Mouse (Mus musculus) forebrain, embryonic 15.5 days (tissue): ENCODE measurements around the gene Runx1. TPM values are rescaled to one million over a fixed set of nuclear protein-coding genes. Genes with fewer than 3 reads are reported as not detected.

Source experiments
- ATAC-seq: fragments of 200-750 bp; cut with Nextera tagmentation; replicated peaks from 2 replicates; pipeline ENCODE4 v1.8.0; 2017; ENCODE audit warnings: mild to moderate bottlenecking, moderate TSS enrichment, moderate library complexity
- H3K27ac ChIP-seq: fragments of 300-500 bp; sonication (generic); replicated peaks from 2 replicates; pipeline ENCODE4 v1.5.1; 2015; ENCODE audit warnings: mild to moderate bottlenecking, inconsistent platforms
- H3K27me3 ChIP-seq: fragments of 300-500 bp; sonication (generic); 2 replicates; pipeline ENCODE4 v1.6.1; 2015; ENCODE audit warnings: inconsistent platforms
- H3K36me3 ChIP-seq: fragments of 300-500 bp; sonication (generic); 2 replicates; pipeline ENCODE4 v1.6.1; 2015; ENCODE audit warnings: mild to moderate bottlenecking, inconsistent platforms
- H3K4me1 ChIP-seq: fragments of 300-500 bp; sonication (generic); 2 replicates; pipeline ENCODE4 v1.6.1; 2015; ENCODE audit warnings: inconsistent platforms
- H3K4me2 ChIP-seq: fragments of 300-500 bp; sonication (generic); replicated peaks from 2 replicates; pipeline ENCODE4 v1.6.1; 2015; ENCODE audit warnings: mild to moderate bottlenecking, inconsistent platforms
- H3K4me3 ChIP-seq: fragments of 300-500 bp; sonication (generic); 2 replicates; pipeline ENCODE4 v1.5.1; 2015; ENCODE audit warnings: mild to moderate bottlenecking, inconsistent platforms
- H3K9ac ChIP-seq: fragments of 300-500 bp; sonication (generic); replicated peaks from 2 replicates; pipeline ENCODE4 v1.6.1; 2015; ENCODE audit warnings: mild to moderate bottlenecking, inconsistent platforms
- H3K9me3 ChIP-seq: fragments of 300-500 bp; sonication (generic); 2 replicates; pipeline ENCODE4 v1.6.1; 2016; ENCODE audit warnings: inconsistent platforms
- WGBS: fragments of 180-500 bp; shearing (Covaris S2); methylation state at CpG from one replicate; pipeline ENCODE4 v1.1.7; 2015; ENCODE audit warnings: mixed read lengths; 5-methylcytosine and 5-hydroxymethylcytosine counted together
- polyA plus RNA-seq: library from polyadenylated mRNA; unstranded; fragments of >200 nt; fragmentation: Nextera tagmentation; extraction: Ambion mirVana; gene quantifications from 2 replicates; pipeline ENCODE4 v1.2.1, GENCODE M21; 2015

Gene Runx1
- polyA plus RNA-seq, 1 experiment from 2014 or later: 0.39 TPM

GRCm38 (mm10) chr16:92786276-92786882 is 39.6 kb downstream of the Runx1 start:
- Histone ChIP-seq H3K27ac (no peak overlapping the region), H3K9me3 (no peaks in the 10 kb centered on the region), H3K4me1 (no peaks in the 10 kb centered on the region), H3K27me3 (no peaks in the 10 kb centered on the region), H3K9ac (no peak overlapping the region), H3K4me3 (no peak overlapping the region), H3K36me3 (no peaks in the 10 kb centered on the region), H3K4me2 (no peak overlapping the region)
- no peak for ATAC-seq
- 76% methylated on average over 6 of the region's 6 CpGs for WGBS

- no peak for ATAC-seq
- Histone ChIP-seq H3K4me2 (no peak overlapping the region), H3K9me3 (no peaks in the 10 kb centered on the region), H3K4me1 (no peaks in the 10 kb centered on the region), H3K4me3 (no peak overlapping the region), H3K27me3 (no peaks in the 10 kb centered on the region), H3K9ac (no peak overlapping the region), H3K27ac (no peak overlapping the region), H3K36me3 (no peaks in the 10 kb centered on the region)
- WGBS: 55% methylated on average over 7 of the region's 7 CpGs
Observed at GRCm38 (mm10) chr16:92783651-92784131, 42.3 kb downstream of the Runx1 start.

GRCm38 (mm10) chr16:92782408-92782807 is 43.5 kb downstream of the Runx1 start:
- no peaks in the 10 kb centered on the region for H3K9me3 ChIP-seq
- H3K36me3 ChIP-seq: no peaks in the 10 kb centered on the region
- no peaks in the 10 kb centered on the region for H3K4me1 ChIP-seq
- no peak overlapping the region for H3K27ac ChIP-seq
- no peak overlapping the region for H3K4me2 ChIP-seq
- no peak overlapping the region for H3K4me3 ChIP-seq
- ATAC-seq: no peak
- H3K27me3 ChIP-seq: no peaks in the 10 kb centered on the region
- no peak overlapping the region for H3K9ac ChIP-seq
- 83% methylated on average over 6 of the region's 6 CpGs for WGBS

DNA sequence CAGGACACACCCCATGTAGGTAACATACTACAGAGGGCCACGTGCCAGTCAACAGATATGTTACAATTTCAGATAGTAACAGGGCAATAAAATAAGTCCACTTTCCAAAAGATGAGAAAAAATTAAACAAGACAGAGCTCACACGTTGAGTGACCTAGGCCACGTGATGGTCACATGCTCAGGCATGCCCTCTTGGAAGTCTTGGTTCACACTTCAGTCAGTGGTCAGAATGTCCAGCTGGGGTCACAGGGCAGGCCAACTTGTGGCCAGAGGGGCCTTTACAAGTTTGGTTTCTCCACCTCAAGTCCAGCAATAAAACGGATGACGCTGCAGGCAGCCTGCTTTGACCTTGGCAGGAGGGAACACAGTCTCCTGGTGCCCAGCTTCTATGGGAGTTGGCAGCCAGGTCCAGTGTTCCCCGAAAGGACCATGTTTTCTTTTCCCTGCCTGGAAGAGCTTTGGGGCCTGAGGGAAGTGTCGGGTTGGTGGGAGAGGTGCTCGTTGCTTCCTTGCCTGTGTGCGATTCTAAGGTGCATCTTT is 46.0 kb downstream of the Runx1 start:
- no peak for ATAC-seq
- Histone ChIP-seq H3K4me1 (no peaks in the 10 kb centered on the region), H3K27ac (no peak overlapping the region), H3K9ac (no peak overlapping the region), H3K27me3 (no peaks in the 10 kb centered on the region), H3K9me3 (no peaks in the 10 kb centered on the region), H3K4me3 (no peak overlapping the region), H3K36me3 (no peaks in the 10 kb centered on the region), H3K4me2 (no peak overlapping the region)
- WGBS: 93% methylated on average over 9 of the region's 9 CpGs

- Histone ChIP-seq H3K4me1 (no peaks in the 10 kb centered on the region), H3K9me3 (no peaks in the 10 kb centered on the region), H3K27ac (no peak overlapping the region), H3K36me3 (no peaks in the 10 kb centered on the region), H3K4me2 (no peak overlapping the region), H3K27me3 (no peaks in the 10 kb centered on the region), H3K9ac (no peak overlapping the region), H3K4me3 (no peak overlapping the region)
- 91% methylated on average over 2 of the region's 2 CpGs for WGBS
- no peak for ATAC-seq
Observed at GRCm38 (mm10) chr16:92779175-92779574, 46.8 kb downstream of the Runx1 start.

DNA sequence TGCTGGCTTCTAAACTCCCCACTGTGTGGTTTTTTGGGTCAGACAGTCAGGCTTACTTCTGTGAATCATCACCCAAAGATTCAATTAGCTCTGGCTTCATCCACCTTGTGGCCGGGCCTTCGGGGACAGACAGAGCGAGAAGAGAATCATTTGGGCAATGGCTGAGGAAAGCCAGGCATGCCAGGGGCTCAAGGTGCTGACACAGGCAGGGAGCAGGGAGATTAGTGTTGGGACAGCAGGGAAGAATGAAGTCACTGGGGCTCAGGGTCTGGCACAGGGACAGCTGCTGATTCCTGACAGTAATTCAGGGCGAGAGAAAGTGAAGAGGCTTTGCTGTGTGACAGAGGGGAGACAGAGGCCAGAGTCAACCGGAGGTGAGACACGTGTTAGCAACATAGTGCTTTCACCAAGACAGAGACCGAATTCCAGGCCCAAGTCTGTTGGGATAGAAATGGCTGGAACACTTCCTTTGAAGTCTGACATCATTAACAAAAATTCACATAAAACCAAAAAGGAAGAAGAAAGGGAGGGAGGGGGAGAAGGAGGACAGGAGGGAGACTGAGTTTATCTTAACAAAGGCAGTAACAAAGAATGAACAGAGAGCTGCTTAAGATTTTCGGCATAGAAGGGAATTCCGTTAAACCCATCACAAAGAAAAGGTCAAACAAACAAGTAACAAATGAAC is 47.7 kb downstream of the Runx1 start:
- WGBS: 43% methylated on average over 9 of the region's 9 CpGs
- no peak overlapping the region for H3K9ac ChIP-seq
- no peak overlapping the region for H3K4me2 ChIP-seq
- H3K4me3 ChIP-seq: no peak overlapping the region
- no peaks in the 10 kb centered on the region for H3K9me3 ChIP-seq
- no peak for ATAC-seq
- H3K4me1 ChIP-seq: no peaks in the 10 kb centered on the region
- no peaks in the 10 kb centered on the region for H3K36me3 ChIP-seq
- H3K27me3 ChIP-seq: no peaks in the 10 kb centered on the region
- H3K27ac ChIP-seq: no peak overlapping the region

- no peak for ATAC-seq
- peaks cover 6% of the 10 kb centered on the region; the same call in 1 of the 2 replicates for H3K4me1 ChIP-seq
- no peaks in the 10 kb centered on the region for H3K9me3 ChIP-seq
- no peaks in the 10 kb centered on the region for H3K36me3 ChIP-seq
- H3K27me3 ChIP-seq: no peaks in the 10 kb centered on the region
- 77% methylated on average over 4 of the region's 4 CpGs for WGBS
- no peak overlapping the region for H3K27ac ChIP-seq
- H3K4me2 ChIP-seq: no peak overlapping the region
- H3K9ac ChIP-seq: no peak overlapping the region
- H3K4me3 ChIP-seq: no peak overlapping the region
Observed at GRCm38 (mm10) chr16:92767862-92768261, 58.1 kb downstream of the Runx1 start.

DNA sequence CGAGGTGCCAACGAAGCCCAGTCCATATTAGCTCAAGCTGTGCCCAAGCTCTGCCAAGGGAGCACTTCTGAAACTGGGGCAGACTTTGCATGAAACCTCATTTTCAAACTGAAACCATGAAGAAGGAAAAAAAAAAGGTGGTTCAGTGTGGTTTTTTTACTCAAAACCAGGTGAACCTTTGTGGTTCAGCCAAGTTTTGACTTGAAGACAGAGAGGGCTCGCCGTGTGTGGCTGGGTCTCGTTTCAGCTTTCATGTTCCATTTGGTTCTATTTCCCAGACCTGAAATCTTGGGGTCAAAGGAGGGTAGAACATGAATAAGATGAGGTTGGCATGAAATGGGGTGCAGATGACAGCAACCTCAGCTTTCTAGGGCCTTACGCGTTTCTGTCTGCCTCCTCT is 58.5 kb downstream of the Runx1 start:
- Histone ChIP-seq H3K36me3 (no peaks in the 10 kb centered on the region), H3K9ac (no peak overlapping the region), H3K27me3 (no peaks in the 10 kb centered on the region), H3K9me3 (no peaks in the 10 kb centered on the region), H3K4me1 (peaks cover 11% of the 10 kb centered on the region), H3K27ac (no peak overlapping the region), H3K4me3 (no peak overlapping the region), H3K4me2 (no peak overlapping the region)
- no peak for ATAC-seq
- 94% methylated on average over 7 of the region's 7 CpGs for WGBS

DNA sequence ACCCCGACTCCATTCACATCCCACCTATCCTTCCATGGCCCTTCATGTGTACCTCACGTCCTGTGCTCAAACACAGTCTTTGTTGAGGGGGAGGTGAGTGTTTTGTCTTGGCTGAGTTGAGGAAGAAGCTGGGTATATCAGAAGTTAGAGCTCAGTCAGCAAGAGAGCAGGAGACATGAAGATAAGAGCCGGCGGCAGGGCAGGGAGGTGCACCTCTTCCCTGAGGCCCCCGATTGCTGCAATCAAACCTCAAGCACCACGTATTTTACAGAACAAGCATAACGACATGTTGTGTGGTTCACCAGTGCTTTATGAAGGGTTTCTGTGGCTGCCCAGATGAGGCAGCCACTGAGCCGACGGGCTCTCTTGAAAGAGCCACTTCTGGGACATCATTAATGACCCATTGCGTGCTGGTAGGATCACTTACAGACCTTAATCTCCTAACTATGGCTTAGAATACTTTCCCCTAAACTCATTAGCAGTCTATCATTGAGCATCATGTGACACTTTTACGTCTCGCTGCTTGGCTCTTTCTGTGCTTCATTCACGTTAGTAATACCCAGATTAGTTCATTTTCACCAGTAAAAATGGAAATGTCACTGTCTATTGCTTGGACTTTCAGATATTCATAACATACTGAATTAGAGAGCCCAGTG is 61.1 kb downstream of the Runx1 start:
- Histone ChIP-seq H3K9ac (no peak overlapping the region), H3K9me3 (no peaks in the 10 kb centered on the region), H3K27me3 (no peaks in the 10 kb centered on the region), H3K4me1 (peaks cover 19% of the 10 kb centered on the region), H3K36me3 (no peaks in the 10 kb centered on the region), H3K4me3 (no peak overlapping the region), H3K4me2 (no peak overlapping the region), H3K27ac (no peak overlapping the region)
- ATAC-seq: no peak
- 46% methylated on average over 13 of the region's 13 CpGs for WGBS

GRCm38 (mm10) chr16:92763666-92764065 is 62.3 kb downstream of the Runx1 start:
- no peak for ATAC-seq
- Histone ChIP-seq H3K4me3 (no peak overlapping the region), H3K9me3 (no peaks in the 10 kb centered on the region), H3K36me3 (no peaks in the 10 kb centered on the region), H3K4me2 (no peak overlapping the region), H3K27me3 (no peaks in the 10 kb centered on the region), H3K4me1 (peaks cover 19% of the 10 kb centered on the region), H3K27ac (no peak overlapping the region), H3K9ac (no peak overlapping the region)
- WGBS: 79% methylated on average over 3 of the region's 3 CpGs

- H3K4me2 ChIP-seq: peak overlapping the region; percentile 28
- no peaks in the 10 kb centered on the region for H3K9me3 ChIP-seq
- 47% methylated on average over 15 of the region's 15 CpGs for WGBS
- peaks cover 19% of the 10 kb centered on the region for H3K4me1 ChIP-seq
- H3K36me3 ChIP-seq: no peaks in the 10 kb centered on the region
- peak; percentile 88 for ATAC-seq
- H3K4me3 ChIP-seq: no peak overlapping the region
- H3K9ac ChIP-seq: no peak overlapping the region
- H3K27me3 ChIP-seq: no peaks in the 10 kb centered on the region
- 0 out of 2 replicates have a peak overlapping the region, but pooled peaks have one; percentile 21 for H3K27ac ChIP-seq
Observed at GRCm38 (mm10) chr16:92761968-92762521, 63.9 kb downstream of the Runx1 start.

DNA sequence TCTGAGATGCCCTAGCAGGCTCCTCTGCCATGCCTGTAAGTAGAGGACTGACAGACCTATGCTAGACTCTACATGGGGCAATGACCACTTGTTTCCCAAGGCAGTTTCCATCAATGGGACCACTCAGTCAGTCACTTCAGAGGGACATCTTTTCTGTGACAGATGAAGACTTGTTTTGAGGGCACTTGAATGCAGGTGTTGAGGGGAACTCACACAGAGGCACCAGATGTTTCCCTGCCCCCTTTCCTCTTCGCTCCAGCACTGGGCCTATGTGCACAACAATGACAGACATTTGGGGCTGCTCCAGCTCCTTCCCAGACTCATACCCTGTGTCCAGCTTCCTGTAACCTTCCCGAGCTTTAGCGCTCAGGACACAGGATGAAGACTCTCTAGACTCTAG is 65.9 kb downstream of the Runx1 start:
- no peak overlapping the region for H3K9ac ChIP-seq
- no peak overlapping the region for H3K4me3 ChIP-seq
- H3K36me3 ChIP-seq: no peaks in the 10 kb centered on the region
- peaks cover 19% of the 10 kb centered on the region for H3K4me1 ChIP-seq
- no peak overlapping the region for H3K27ac ChIP-seq
- no peaks in the 10 kb centered on the region for H3K9me3 ChIP-seq
- no peak for ATAC-seq
- 99% methylated on average over 3 of the region's 3 CpGs for WGBS
- no peaks in the 10 kb centered on the region for H3K27me3 ChIP-seq
- H3K4me2 ChIP-seq: no peak overlapping the region
